Mouse (Mus musculus): Measurements from ENCODE around the gene Brd4. TPM values are rescaled to one million over a fixed set of nuclear protein-coding genes. Genes with fewer than 3 reads are reported as not detected.
"Not testable (repeated sequence)": the region's sequence is repeated elsewhere in the genome, so short reads cannot be mapped to it uniquely, and the experiment has no call there.

Gene Brd4
- polyA plus RNA-seq, 1 experiment from 2014 or later = 101 TPM

DNA sequence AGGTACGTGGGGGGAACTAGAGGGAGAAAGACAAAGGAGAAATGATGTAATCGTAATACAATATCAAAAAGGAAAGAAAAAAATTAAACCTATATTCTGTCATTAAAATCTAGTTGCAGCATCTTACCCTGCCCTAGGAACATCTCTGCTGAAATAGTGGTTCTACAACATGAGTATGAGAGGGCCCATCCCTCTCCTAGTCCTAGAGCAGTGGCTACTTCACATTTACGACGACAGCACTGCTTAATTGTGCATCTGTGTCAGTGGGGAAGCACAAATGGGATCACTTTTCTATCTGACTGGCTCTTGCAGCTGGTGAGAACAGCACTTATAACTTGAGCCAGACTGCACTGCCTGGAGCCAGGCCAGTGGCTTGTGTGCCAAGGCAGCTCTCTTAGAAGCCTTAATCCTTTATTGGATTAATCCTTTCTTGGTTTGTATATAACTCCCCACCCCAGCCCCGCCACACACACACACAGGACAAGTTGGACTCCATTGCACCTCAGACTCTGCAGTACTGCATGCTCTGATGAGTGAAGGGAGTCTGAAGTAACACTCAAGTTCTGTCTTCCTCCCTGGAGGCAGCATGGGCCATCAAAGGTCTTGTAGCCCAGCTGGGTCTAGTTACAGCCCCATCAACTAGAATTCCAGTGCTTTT, 48.9 kb downstream of the Brd4 start:
- Histone ChIP-seq H3K9ac (replicated peaks; ENCODE audit: low read length) (no peak overlapping the region), H3K27me3 (ENCODE audit: control insufficient read depth, insufficient read depth, low read length) (no peaks in the 10 kb centered on the region), H3K4me3 (replicated peaks; ENCODE audit: low read depth, low read length) (no peak overlapping the region), H3K27ac (replicated peaks; ENCODE audit: low read depth, low read length) (peak overlapping the region; percentile 66), H3K4me2 (ENCODE audit: low read length) (no peak overlapping the region), H3K9me3 (ENCODE audit: control insufficient read depth, low read length) (no peaks in the 10 kb centered on the region), H3K36me3 (ENCODE audit: control insufficient read depth, insufficient read depth, low read length) (no peaks in the 10 kb centered on the region), H3K4me1 (ENCODE audit: control insufficient read depth, insufficient read depth, low read length) (0 out of 2 replicates have a peak, but pooled peaks cover 8% of the 10 kb centered on the region)
- DNase-seq = peak; percentile 80
- WGBS = 47% methylated on average over 5 of the region's 5 CpGs
- peak; percentile 31; the same call in 1 of the 2 replicates for ATAC-seq (ENCODE audit: low FRiP score, low TSS enrichment)

- H3K36me3 ChIP-seq (ENCODE audit: control insufficient read depth, insufficient read depth, low read length) = peaks cover 13% of the 10 kb centered on the region; the same call in 1 of the 2 replicates
- 0 out of 2 replicates have a peak, but pooled peaks cover 8% of the 10 kb centered on the region for H3K4me1 ChIP-seq (ENCODE audit: control insufficient read depth, insufficient read depth, low read length)
- H3K4me2 ChIP-seq (ENCODE audit: low read length) = no peak overlapping the region
- no peaks in the 10 kb centered on the region for H3K27me3 ChIP-seq (ENCODE audit: control insufficient read depth, insufficient read depth, low read length)
- H3K4me3 ChIP-seq (replicated peaks; ENCODE audit: low read depth, low read length) = no peak overlapping the region
- no peak overlapping the region for H3K27ac ChIP-seq (replicated peaks; ENCODE audit: low read depth, low read length)
- DNase-seq = no peak
- ATAC-seq (ENCODE audit: low FRiP score, low TSS enrichment) = no peak
- H3K9ac ChIP-seq (replicated peaks; ENCODE audit: low read length) = no peak overlapping the region
- H3K9me3 ChIP-seq (ENCODE audit: control insufficient read depth, low read length) = no peaks in the 10 kb centered on the region
These were observed 51.3 kb downstream of the Brd4 start for GRCm38 (mm10) chr17:32233174-32233573.

- DNase-seq = no peak
- Histone ChIP-seq H3K36me3 (ENCODE audit: control insufficient read depth, insufficient read depth, low read length) (peaks cover 46% of the 10 kb centered on the region), H3K27ac (replicated peaks; ENCODE audit: low read depth, low read length) (no peak overlapping the region), H3K9ac (replicated peaks; ENCODE audit: low read length) (no peak overlapping the region), H3K4me1 (ENCODE audit: control insufficient read depth, insufficient read depth, low read length) (no peaks in the 10 kb centered on the region), H3K4me3 (replicated peaks; ENCODE audit: low read depth, low read length) (no peak overlapping the region), H3K27me3 (ENCODE audit: control insufficient read depth, insufficient read depth, low read length) (no peaks in the 10 kb centered on the region), H3K9me3 (ENCODE audit: control insufficient read depth, low read length) (no peaks in the 10 kb centered on the region), H3K4me2 (ENCODE audit: low read length) (no peak overlapping the region)
- ATAC-seq (ENCODE audit: low FRiP score, low TSS enrichment) = no peak
- WGBS = 97% methylated on average over 4 of the region's 4 CpGs
These were observed 55.3 kb downstream of the Brd4 start for GRCm38 (mm10) chr17:32229256-32229655.

- H3K9me3 ChIP-seq (ENCODE audit: control insufficient read depth, low read length) = no peaks in the 10 kb centered on the region
- DNase-seq (peak; percentile 50), ATAC-seq (ENCODE audit: low FRiP score, low TSS enrichment) (no peak)
- H3K27ac ChIP-seq (replicated peaks; ENCODE audit: low read depth, low read length) = no peak overlapping the region
- peaks cover 81% of the 10 kb centered on the region for H3K36me3 ChIP-seq (ENCODE audit: control insufficient read depth, insufficient read depth, low read length)
- no peaks in the 10 kb centered on the region for H3K4me1 ChIP-seq (ENCODE audit: control insufficient read depth, insufficient read depth, low read length)
- no peak overlapping the region for H3K4me3 ChIP-seq (replicated peaks; ENCODE audit: low read depth, low read length)
- H3K9ac ChIP-seq (replicated peaks; ENCODE audit: low read length) = no peak overlapping the region
- WGBS = 75% methylated on average over 3 of the region's 3 CpGs
- H3K27me3 ChIP-seq (ENCODE audit: control insufficient read depth, insufficient read depth, low read length) = no peaks in the 10 kb centered on the region
- H3K4me2 ChIP-seq (ENCODE audit: low read length) = no peak overlapping the region
These were observed 63.6 kb downstream of the Brd4 start for GRCm38 (mm10) chr17:32220873-32221272.

DNA sequence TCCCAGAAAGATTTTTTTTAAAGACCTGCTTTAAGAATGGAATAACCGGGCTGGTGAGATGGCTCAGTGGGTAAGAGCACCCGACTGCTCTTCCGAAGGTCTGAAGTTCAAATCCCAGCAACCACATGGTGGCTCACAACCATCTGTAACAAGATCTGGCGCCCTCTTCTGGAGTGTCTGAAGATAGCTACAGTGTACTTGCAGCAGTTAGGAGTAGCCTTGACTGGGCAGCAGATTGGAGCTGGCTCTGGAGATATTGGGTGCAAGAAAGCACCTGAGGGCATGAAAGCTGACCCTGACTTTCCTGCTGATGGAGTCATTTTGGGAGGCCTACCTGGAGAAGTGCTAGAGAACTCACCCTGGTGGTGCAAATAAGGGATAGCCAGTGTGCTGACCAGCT, 68.9 kb downstream of the Brd4 start:
- H3K9me3 ChIP-seq (ENCODE audit: control insufficient read depth, low read length); H3K9ac ChIP-seq (replicated peaks; ENCODE audit: low read length); DNase-seq; ATAC-seq (ENCODE audit: low FRiP score, low TSS enrichment); H3K4me3 ChIP-seq (replicated peaks; ENCODE audit: low read depth, low read length); H3K27ac ChIP-seq (replicated peaks; ENCODE audit: low read depth, low read length); H3K4me2 ChIP-seq (ENCODE audit: low read length); H3K4me1 ChIP-seq (ENCODE audit: control insufficient read depth, insufficient read depth, low read length); H3K27me3 ChIP-seq (ENCODE audit: control insufficient read depth, insufficient read depth, low read length): not testable (repeated sequence)
- H3K36me3 ChIP-seq (ENCODE audit: control insufficient read depth, insufficient read depth, low read length) = peaks cover 82% of the 10 kb centered on the region
- WGBS = 75% methylated on average over 4 of the region's 4 CpGs

GRCm38 (mm10) chr17:32211554-32211953, 73.0 kb downstream of the Brd4 start:
- 91% methylated on average over 6 of the region's 6 CpGs for WGBS
- ATAC-seq (ENCODE audit: low FRiP score, low TSS enrichment); H3K27ac ChIP-seq (replicated peaks; ENCODE audit: low read depth, low read length); H3K4me1 ChIP-seq (ENCODE audit: control insufficient read depth, insufficient read depth, low read length); DNase-seq; H3K4me2 ChIP-seq (ENCODE audit: low read length); H3K9ac ChIP-seq (replicated peaks; ENCODE audit: low read length); H3K27me3 ChIP-seq (ENCODE audit: control insufficient read depth, insufficient read depth, low read length); H3K9me3 ChIP-seq (ENCODE audit: control insufficient read depth, low read length); H3K4me3 ChIP-seq (replicated peaks; ENCODE audit: low read depth, low read length): not testable (repeated sequence)
- H3K36me3 ChIP-seq (ENCODE audit: control insufficient read depth, insufficient read depth, low read length) = peaks cover 88% of the 10 kb centered on the region

DNA sequence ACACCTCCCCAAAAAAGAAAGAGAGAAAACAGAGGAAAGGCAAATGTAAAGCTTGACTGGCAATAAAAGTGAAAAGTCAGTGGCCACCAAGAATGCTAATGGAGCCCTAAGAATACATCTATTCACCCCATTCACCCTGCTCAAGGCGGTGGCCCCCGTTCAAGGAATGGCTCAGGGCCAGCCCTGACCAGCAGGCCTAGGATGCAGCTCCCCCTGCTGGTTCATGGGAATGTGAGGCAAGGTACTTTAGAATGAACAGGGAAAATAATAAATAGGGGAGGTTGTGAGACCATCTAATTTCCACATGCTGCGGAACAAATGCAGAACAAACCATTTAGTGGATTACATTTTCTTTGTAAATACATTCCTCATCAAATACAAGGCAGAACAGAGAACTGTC, 74.8 kb downstream of the Brd4 start:
- Histone ChIP-seq H3K4me1 (ENCODE audit: control insufficient read depth, insufficient read depth, low read length) (no peaks in the 10 kb centered on the region), H3K27ac (replicated peaks; ENCODE audit: low read depth, low read length) (no peak overlapping the region), H3K4me3 (replicated peaks; ENCODE audit: low read depth, low read length) (no peak overlapping the region), H3K9me3 (ENCODE audit: control insufficient read depth, low read length) (no peaks in the 10 kb centered on the region), H3K36me3 (ENCODE audit: control insufficient read depth, insufficient read depth, low read length) (peaks cover 92% of the 10 kb centered on the region), H3K4me2 (ENCODE audit: low read length) (no peak overlapping the region), H3K9ac (replicated peaks; ENCODE audit: low read length) (no peak overlapping the region), H3K27me3 (ENCODE audit: control insufficient read depth, insufficient read depth, low read length) (no peaks in the 10 kb centered on the region)
- DNase-seq = peak; percentile 84
- no peak for ATAC-seq (ENCODE audit: low FRiP score, low TSS enrichment)
- 30% methylated on average over 3 of the region's 3 CpGs for WGBS

GRCm38 (mm10) chr17:32209144-32209543, 75.4 kb downstream of the Brd4 start:
- WGBS = 76% methylated on average over 6 of the region's 6 CpGs
- DNase-seq (peak; percentile 17), ATAC-seq (ENCODE audit: low FRiP score, low TSS enrichment) (no peak)
- Histone ChIP-seq H3K27me3 (ENCODE audit: control insufficient read depth, insufficient read depth, low read length) (no peaks in the 10 kb centered on the region), H3K9ac (replicated peaks; ENCODE audit: low read length) (no peak overlapping the region), H3K4me2 (ENCODE audit: low read length) (no peak overlapping the region), H3K36me3 (ENCODE audit: control insufficient read depth, insufficient read depth, low read length) (peaks cover 92% of the 10 kb centered on the region), H3K4me1 (ENCODE audit: control insufficient read depth, insufficient read depth, low read length) (no peaks in the 10 kb centered on the region), H3K27ac (replicated peaks; ENCODE audit: low read depth, low read length) (0 out of 2 replicates have a peak overlapping the region, but pooled peaks have one; percentile 8), H3K4me3 (replicated peaks; ENCODE audit: low read depth, low read length) (no peak overlapping the region), H3K9me3 (ENCODE audit: control insufficient read depth, low read length) (no peaks in the 10 kb centered on the region)

DNA sequence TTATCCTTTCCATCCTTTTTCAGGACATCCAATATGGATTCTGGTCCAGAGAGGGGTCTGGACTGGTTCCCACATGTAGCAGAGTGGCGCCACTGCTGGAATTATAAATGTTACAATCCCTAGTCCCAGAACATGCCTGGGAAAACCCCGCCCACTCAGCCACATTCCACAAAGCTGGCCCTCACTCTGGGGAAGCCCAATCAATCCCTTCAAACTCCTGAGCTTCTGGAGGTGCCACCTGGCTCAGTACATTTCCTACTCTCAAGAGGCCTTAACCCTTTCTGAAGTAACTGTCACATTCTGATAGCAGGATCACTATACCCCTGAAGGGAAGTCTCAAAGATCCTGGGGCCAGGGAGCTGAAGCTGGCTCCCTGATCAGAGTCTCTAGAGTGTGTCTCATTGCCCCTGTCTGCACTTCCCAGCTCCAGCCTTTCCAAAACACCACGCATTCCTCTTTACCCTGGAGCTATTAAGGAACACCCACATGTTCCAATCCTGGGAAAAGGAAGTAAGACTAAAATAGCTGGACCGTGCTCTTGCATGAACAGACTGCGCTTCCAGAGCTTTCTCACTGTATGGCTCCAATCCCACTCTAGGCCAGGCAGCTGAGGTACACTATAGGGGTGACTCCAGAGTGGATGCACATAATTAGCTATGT, 76.8 kb downstream of the Brd4 start:
- Histone ChIP-seq H3K36me3 (ENCODE audit: control insufficient read depth, insufficient read depth, low read length) (peaks cover 92% of the 10 kb centered on the region), H3K27ac (replicated peaks; ENCODE audit: low read depth, low read length) (no peak overlapping the region), H3K4me2 (ENCODE audit: low read length) (no peak overlapping the region), H3K4me3 (replicated peaks; ENCODE audit: low read depth, low read length) (no peak overlapping the region), H3K4me1 (ENCODE audit: control insufficient read depth, insufficient read depth, low read length) (no peaks in the 10 kb centered on the region), H3K9ac (replicated peaks; ENCODE audit: low read length) (no peak overlapping the region), H3K27me3 (ENCODE audit: control insufficient read depth, insufficient read depth, low read length) (no peaks in the 10 kb centered on the region), H3K9me3 (ENCODE audit: control insufficient read depth, low read length) (no peaks in the 10 kb centered on the region)
- DNase-seq (no peak), ATAC-seq (ENCODE audit: low FRiP score, low TSS enrichment) (no peak)
- 82% methylated on average over 5 of the region's 5 CpGs for WGBS

Data from midbrain, embryonic 14.5 days (tissue).